Mouse (Mus musculus) c-Kit-positive CD71-positive TER-119-negative erythroid progenitor cells, embryonic 14.5 days (primary cell): ENCODE measurements around the gene Ccdc22.

Experiments
- DNase-seq: peaks from one replicate; pipeline ENCODE4 v3.0.0-alpha.2; 2013; ENCODE audit warnings: low read depth

Ccdc22 gene

GRCm38 (mm10) chrX:7573176-7574086 is 31.9 kb downstream of the Ccdc22 start, which contains the start of gene Foxp3:
Gene Foxp3, plus strand, starts transcription at chrX:7573644.
- DNase-seq: no peak

GRCm38 (mm10) chrX:7572466-7572865 is 32.9 kb downstream of the Ccdc22 start:
- no peak for DNase-seq

- DNase-seq: no peak
These were observed 33.7 kb downstream of the Ccdc22 start for GRCm38 (mm10) chrX:7571565-7572136.

- no peak for DNase-seq
These were observed 34.7 kb downstream of the Ccdc22 start for GRCm38 (mm10) chrX:7570481-7571175.

GRCm38 (mm10) chrX:7567491-7567890 is 37.8 kb downstream of the Ccdc22 start:
- no peak for DNase-seq

- DNase-seq: no peak
These were observed 39.0 kb downstream of the Ccdc22 start for GRCm38 (mm10) chrX:7566352-7566751.

- no peak for DNase-seq
These were observed 42.2 kb downstream of the Ccdc22 start for GRCm38 (mm10) chrX:7563076-7563475.

GRCm38 (mm10) chrX:7553474-7553873 is 51.8 kb downstream of the Ccdc22 start:
- DNase-seq: no peak
